Mouse (Mus musculus): Measurements from ENCODE around the gene Trdmt1.

GRCm38 (mm10) chr2:13470108-13470507 lies 74.4 kb downstream of the Trdmt1 start:
- TF ChIP-seq CTCF (IDR thresholded peaks at IDR 0.05; ENCODE audit: low read depth) (no peak), EP300 (IDR thresholded peaks at IDR 0.05; ENCODE audit: low read depth) (no peak)
